Mouse (Mus musculus): ENCODE data around the gene Sct. TPM values are rescaled to one million over a fixed set of nuclear protein-coding genes. Genes with fewer than 3 reads are reported as not detected.

Sct gene
- polyA plus RNA-seq, 1 experiment, result not detected

- no peak for TF ChIP-seq POLR2A (IDR thresholded peaks at IDR 0.05; ENCODE audit: borderline replicate concordance, control insufficient read depth, low read depth, low read length)
- TF ChIP-seq CTCF (IDR thresholded peaks at IDR 0.05; ENCODE audit: control insufficient read depth, insufficient read depth, low read length), result no peak
- WGBS, result 87% methylated on average over 11 of the region's 11 CpGs
- Histone ChIP-seq H3K4me1 (ENCODE audit: control insufficient read depth, insufficient read depth, low read length) (no peaks in the 10 kb centered on the region; the same call in 1 of the 2 replicates), H3K27ac (ENCODE audit: control insufficient read depth, insufficient read depth, low read depth, low read length, poor library complexity) (no peak overlapping the region), H3K4me3 (replicated peaks; ENCODE audit: control insufficient read depth, low read depth, low read length) (no peak overlapping the region)
Observed at GRCm38 (mm10) chr7:141277701-141278678, 943 bp downstream of the Sct start.

DNA sequence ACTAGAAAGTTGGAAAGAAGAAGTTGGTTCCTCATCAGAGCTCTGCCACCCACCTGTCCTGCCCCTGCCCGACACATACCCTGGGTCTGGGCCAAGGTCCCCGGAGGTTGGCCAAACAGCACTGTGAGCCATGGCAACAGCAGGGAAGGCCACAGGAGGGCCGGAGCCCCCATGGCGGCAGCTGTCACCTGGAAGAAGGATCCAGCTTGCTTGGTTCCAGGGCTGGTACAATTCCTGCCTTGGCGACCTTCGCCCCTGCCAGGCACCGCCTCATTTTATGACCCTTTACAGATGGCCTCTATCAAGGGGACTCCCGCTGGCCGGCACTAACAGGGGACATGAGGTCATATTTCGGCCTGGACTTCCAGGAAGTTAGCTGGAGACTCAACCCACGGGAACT, 2.4 kb downstream of the Sct start, which contains the start of gene Cdhr5:
Gene Cdhr5, minus strand, starts transcription at position 241 of the 400 bp plus-strand sequence.
- 66% methylated on average over 11 of the region's 11 CpGs for WGBS
- H3K27ac ChIP-seq (ENCODE audit: control insufficient read depth, insufficient read depth, low read depth, low read length, poor library complexity), result no peak within 1 kb of the TSS
- no peak within 1 kb of the TSS for H3K4me3 ChIP-seq (replicated peaks; ENCODE audit: control insufficient read depth, low read depth, low read length)
- no peak for TF ChIP-seq CTCF (IDR thresholded peaks at IDR 0.05; ENCODE audit: control insufficient read depth, insufficient read depth, low read length)
- no peak for TF ChIP-seq POLR2A (IDR thresholded peaks at IDR 0.05; ENCODE audit: borderline replicate concordance, control insufficient read depth, low read depth, low read length)
- H3K4me1 ChIP-seq (ENCODE audit: control insufficient read depth, insufficient read depth, low read length), result no peaks in the 10 kb centered on the region

DNA sequence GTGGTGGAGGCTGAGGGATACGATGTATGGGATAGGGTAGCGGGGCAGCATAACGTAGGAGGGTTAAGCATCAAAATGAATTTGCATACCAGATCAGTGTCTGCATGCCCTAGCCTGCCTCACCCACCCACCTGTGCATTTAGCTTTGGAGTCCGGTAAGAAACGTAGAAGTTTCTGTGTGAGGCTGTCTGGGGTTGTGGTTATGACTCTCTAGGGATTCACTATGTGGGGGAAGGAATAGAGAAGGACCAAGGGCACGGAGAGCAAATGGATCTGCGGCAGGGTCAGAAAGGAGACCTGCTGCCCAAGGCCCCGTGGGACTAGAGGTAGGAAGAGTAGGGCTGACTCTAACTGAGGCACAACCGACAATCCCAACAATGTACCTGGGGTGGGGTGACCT, 3.6 kb downstream of the Sct start:
- WGBS, result 84% methylated on average over 9 of the region's 9 CpGs
- H3K27ac ChIP-seq (ENCODE audit: control insufficient read depth, insufficient read depth, low read depth, low read length, poor library complexity), result no peak overlapping the region
- no peak overlapping the region for H3K4me3 ChIP-seq (replicated peaks; ENCODE audit: control insufficient read depth, low read depth, low read length)
- no peak for TF ChIP-seq POLR2A (IDR thresholded peaks at IDR 0.05; ENCODE audit: borderline replicate concordance, control insufficient read depth, low read depth, low read length)
- TF ChIP-seq CTCF (IDR thresholded peaks at IDR 0.05; ENCODE audit: control insufficient read depth, insufficient read depth, low read length), result no peak
- no peaks in the 10 kb centered on the region for H3K4me1 ChIP-seq (ENCODE audit: control insufficient read depth, insufficient read depth, low read length)

DNA sequence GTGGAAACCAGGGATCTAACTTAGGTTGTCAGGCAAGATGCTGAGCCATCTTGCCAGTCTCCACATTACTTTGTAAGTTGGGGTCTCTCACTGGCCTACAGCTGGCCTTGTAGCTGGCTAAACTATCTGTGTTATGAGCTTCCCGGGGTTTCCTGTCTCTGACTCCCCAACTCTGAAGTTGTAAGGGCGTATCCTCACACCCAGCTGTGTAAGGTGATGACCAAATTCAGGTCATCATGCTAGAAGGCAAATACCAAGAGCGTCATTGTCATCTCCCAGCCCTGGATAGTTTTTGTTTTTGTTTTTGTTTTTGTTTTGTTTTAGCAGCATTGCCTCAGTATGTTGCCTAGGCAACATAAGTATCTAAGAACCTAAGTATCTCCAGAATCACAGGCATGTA, 8.3 kb downstream of the Sct start:
- TF ChIP-seq POLR2A (IDR thresholded peaks at IDR 0.05; ENCODE audit: borderline replicate concordance, control insufficient read depth, low read depth, low read length), result no peak
- no peak for TF ChIP-seq CTCF (IDR thresholded peaks at IDR 0.05; ENCODE audit: control insufficient read depth, insufficient read depth, low read length)
- Histone ChIP-seq H3K4me3 (replicated peaks; ENCODE audit: control insufficient read depth, low read depth, low read length) (no peak overlapping the region), H3K4me1 (ENCODE audit: control insufficient read depth, insufficient read depth, low read length) (peaks cover 5% of the 10 kb centered on the region; the same call in 1 of the 2 replicates), H3K27ac (ENCODE audit: control insufficient read depth, insufficient read depth, low read depth, low read length, poor library complexity) (no peak overlapping the region)
- WGBS, result 83% methylated on average over 3 of the region's 3 CpGs

DNA sequence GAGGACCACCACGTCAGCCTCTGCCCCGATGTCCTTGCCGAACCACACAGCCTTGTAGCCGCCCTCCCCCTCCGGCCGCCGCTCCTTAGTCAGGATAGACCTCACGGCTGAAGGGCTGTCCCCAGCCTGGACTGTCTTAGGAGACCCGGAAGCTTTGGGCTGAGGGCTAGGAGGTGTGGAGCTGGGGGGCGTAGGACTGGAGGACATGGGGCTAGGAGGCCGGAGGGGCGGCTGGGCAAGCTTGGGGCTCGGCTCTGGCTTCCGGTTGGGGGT, 9.7 kb downstream of the Sct start:
- WGBS, result 38% methylated on average over 14 of the region's 14 CpGs
- Histone ChIP-seq H3K27ac (ENCODE audit: control insufficient read depth, insufficient read depth, low read depth, low read length, poor library complexity) (peak overlapping the region; percentile 79), H3K4me1 (ENCODE audit: control insufficient read depth, insufficient read depth, low read length) (peaks cover 6% of the 10 kb centered on the region), H3K4me3 (replicated peaks; ENCODE audit: control insufficient read depth, low read depth, low read length) (peak overlapping the region; percentile 49)
- TF ChIP-seq CTCF (IDR thresholded peaks at IDR 0.05; ENCODE audit: control insufficient read depth, insufficient read depth, low read length), result no peak
- TF ChIP-seq POLR2A (IDR thresholded peaks at IDR 0.05; ENCODE audit: borderline replicate concordance, control insufficient read depth, low read depth, low read length), result no peak

GRCm38 (mm10) chr7:141268466-141269272, 10.3 kb downstream of the Sct start:
- Histone ChIP-seq H3K4me3 (replicated peaks; ENCODE audit: control insufficient read depth, low read depth, low read length) (peak overlapping the region; percentile 49), H3K4me1 (ENCODE audit: control insufficient read depth, insufficient read depth, low read length) (peaks cover 6% of the 10 kb centered on the region), H3K27ac (ENCODE audit: control insufficient read depth, insufficient read depth, low read depth, low read length, poor library complexity) (peak overlapping the region; percentile 79)
- WGBS, result 3% methylated on average over 24 of the region's 24 CpGs
- TF ChIP-seq POLR2A (IDR thresholded peaks at IDR 0.05; ENCODE audit: borderline replicate concordance, control insufficient read depth, low read depth, low read length) (no peak), CTCF (IDR thresholded peaks at IDR 0.05; ENCODE audit: control insufficient read depth, insufficient read depth, low read length) (no peak)

- Histone ChIP-seq H3K4me3 (replicated peaks; ENCODE audit: control insufficient read depth, low read depth, low read length) (peak within 1 kb of the TSS; percentile 81), H3K4me1 (ENCODE audit: control insufficient read depth, insufficient read depth, low read length) (peaks cover 6% of the 10 kb centered on the region), H3K27ac (ENCODE audit: control insufficient read depth, insufficient read depth, low read depth, low read length, poor library complexity) (peak within 1 kb of the TSS; percentile 83)
- under 1% methylated on average over 25 of the region's 25 CpGs for WGBS
- TF ChIP-seq POLR2A (IDR thresholded peaks at IDR 0.05; ENCODE audit: borderline replicate concordance, control insufficient read depth, low read depth, low read length), result peak; percentile 81; the same call in 1 of the 2 replicates
- no peak for TF ChIP-seq CTCF (IDR thresholded peaks at IDR 0.05; ENCODE audit: control insufficient read depth, insufficient read depth, low read length)
Observed at GRCm38 (mm10) chr7:141265739-141266561, 13.0 kb downstream of the Sct start, which contains the start of gene Irf7. Gene Irf7 (minus strand): TSS chr7:141266481.

All from bone marrow, adult 2 months (tissue).